Mouse (Mus musculus) forebrain, postnatal 0 days (tissue): ENCODE measurements at regions not wholly inside any gene's neighbourhood (a gene's known extent, or its start where the extent isn't known, plus 50 kb on each side); places are given as distances from the start of the nearest gene placed in this dataset.

Experiments used
- ATAC-seq: fragments of 200-750 bp; cut with Nextera tagmentation; 2 replicates; pipeline ENCODE4 v1.8.0; 2017; ENCODE audit warnings: mild to moderate bottlenecking, moderate library complexity
- DNase-seq: peaks from one replicate; pipeline ENCODE4 v3.0.0-alpha.2; 2015
- H3K27ac ChIP-seq: fragments of 300-500 bp; sonication (generic); 2 replicates; pipeline ENCODE4 v1.5.1; 2014; ENCODE audit warnings: low read depth, mild to moderate bottlenecking, antibody characterized with exemption, low read length, moderate library complexity, mixed read lengths
- H3K27me3 ChIP-seq: fragments of 300-500 bp; sonication (generic); 2 replicates; pipeline ENCODE4 v1.6.1; 2014; ENCODE audit warnings: mild to moderate bottlenecking, low read length, mixed read lengths; ENCODE audit not compliant: insufficient read depth
- H3K36me3 ChIP-seq: fragments of 300-500 bp; sonication (generic); 2 replicates; pipeline ENCODE4 v1.6.1; 2014; ENCODE audit warnings: mild to moderate bottlenecking, moderate library complexity; ENCODE audit not compliant: insufficient read depth
- H3K4me1 ChIP-seq: fragments of 300-500 bp; sonication (generic); 2 replicates; pipeline ENCODE4 v1.6.1; 2014; ENCODE audit warnings: antibody characterized with exemption; ENCODE audit not compliant: insufficient read depth
- H3K4me2 ChIP-seq: fragments of 300-500 bp; sonication (generic); 2 replicates; pipeline ENCODE4 v1.6.1; 2014; ENCODE audit warnings: low read depth, mild to moderate bottlenecking, moderate library complexity
- H3K4me3 ChIP-seq: fragments of 300-500 bp; sonication (generic); 2 replicates; pipeline ENCODE4 v1.5.1; 2014; ENCODE audit warnings: low read depth, low read length, mixed read lengths
- H3K9ac ChIP-seq: fragments of 300-500 bp; sonication (generic); 2 replicates; pipeline ENCODE4 v1.6.1; 2014; ENCODE audit warnings: mild to moderate bottlenecking
- H3K9me3 ChIP-seq: fragments of 300-500 bp; sonication (generic); 2 replicates; pipeline ENCODE4 v1.6.1; 2016; ENCODE audit warnings: low read length
- CTCF ChIP-seq: sonication (generic); IDR thresholded peaks from 2 replicates; pipeline ENCODE4 v1.5.1; 2016; ENCODE audit warnings: antibody characterized with exemption, control low read depth, low read depth
- WGBS: fragments of 180-500 bp; shearing (Covaris S2); extraction: QIAGEN DNeasy Blood & Tissue Kit; methylation state at CpG from one replicate; pipeline ENCODE4 v1.1.7; 2014; 5-methylcytosine and 5-hydroxymethylcytosine counted together

DNA sequence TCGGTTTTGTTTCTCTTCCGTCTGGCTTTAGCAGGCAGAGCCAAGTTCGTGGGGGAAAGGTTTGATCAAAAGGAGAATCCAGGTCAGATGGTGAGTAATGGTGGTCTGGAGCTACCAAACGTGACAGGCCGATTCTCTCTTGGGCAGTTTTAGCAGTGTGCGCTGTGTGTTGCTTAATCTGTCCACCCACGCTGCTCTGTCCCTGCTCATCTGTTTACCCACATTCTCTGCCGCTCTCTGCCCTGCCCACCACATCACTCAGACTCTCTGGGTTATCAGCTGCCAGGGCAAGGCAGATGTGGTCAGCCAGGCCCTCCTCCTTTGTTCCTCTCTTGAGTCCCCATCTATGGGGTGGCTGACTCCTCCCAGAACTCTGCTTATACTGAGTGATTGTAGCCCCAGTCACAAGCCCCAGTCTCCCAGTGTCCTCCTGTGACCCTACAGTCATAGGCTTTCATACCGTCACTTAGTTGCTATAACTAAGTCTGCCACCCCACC lies 424.8 kb upstream of the Smim15 start:
- Histone ChIP-seq H3K27ac (peak overlapping the region; percentile 45; the same call in 1 of the 2 replicates), H3K36me3 (no peaks in the 10 kb centered on the region), H3K4me3 (no peak overlapping the region), H3K27me3 (no peaks in the 10 kb centered on the region), H3K4me2 (no peak overlapping the region), H3K9ac (peak overlapping the region; percentile 11; the same call in 1 of the 2 replicates), H3K4me1 (no peaks in the 10 kb centered on the region), H3K9me3 (no peaks in the 10 kb centered on the region)
- DNase-seq (no peak), ATAC-seq (no peak; the same call in 1 of the 2 replicates)
- 53% methylated on average over 9 of the region's 9 CpGs for WGBS
- TF ChIP-seq CTCF = no peak

DNA sequence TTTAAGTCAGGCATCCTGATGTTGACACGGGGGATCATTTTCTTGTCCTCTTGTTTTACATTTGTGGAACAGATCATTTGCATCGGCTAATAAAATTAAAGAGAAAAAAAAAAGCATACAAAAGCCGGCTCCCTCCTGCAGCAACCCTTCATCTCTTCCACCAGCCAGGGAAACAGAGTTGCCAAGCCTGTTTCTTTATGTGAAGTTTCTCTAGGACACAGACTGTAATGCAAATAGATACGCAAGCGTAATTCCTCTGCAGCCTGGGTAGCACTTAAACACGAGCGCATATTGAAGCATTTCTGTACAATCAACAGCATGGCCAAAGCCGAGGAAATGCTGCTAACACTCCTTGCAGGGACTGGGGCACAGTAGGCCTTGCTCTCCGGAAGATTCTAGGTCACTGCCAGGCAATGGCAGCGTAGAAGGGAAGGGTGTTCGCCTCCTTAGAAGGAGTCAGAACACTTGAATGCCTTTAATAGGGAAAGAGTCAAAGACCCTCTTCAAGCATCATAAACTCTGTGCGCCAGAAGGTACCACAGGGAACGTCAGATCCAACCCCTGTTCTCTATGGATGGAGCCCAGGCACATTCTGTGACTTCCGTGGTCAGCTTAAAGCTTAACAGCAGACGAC lies 425.3 kb upstream of the Smim15 start:
- H3K9ac ChIP-seq = 0 out of 2 replicates have a peak overlapping the region, but pooled peaks have one; percentile 11
- no peaks in the 10 kb centered on the region for H3K4me1 ChIP-seq
- peak overlapping the region; percentile 45; the same call in 1 of the 2 replicates for H3K27ac ChIP-seq
- DNase-seq = peak; percentile 54
- no peaks in the 10 kb centered on the region for H3K9me3 ChIP-seq
- whole genome bisulfite sequencing = 25% methylated on average over 15 of the region's 15 CpGs
- no peaks in the 10 kb centered on the region for H3K36me3 ChIP-seq
- ATAC-seq = peak; percentile 54
- no peak overlapping the region for H3K4me2 ChIP-seq
- H3K4me3 ChIP-seq = no peak overlapping the region
- H3K27me3 ChIP-seq = no peaks in the 10 kb centered on the region
- no peak for TF ChIP-seq CTCF

DNA sequence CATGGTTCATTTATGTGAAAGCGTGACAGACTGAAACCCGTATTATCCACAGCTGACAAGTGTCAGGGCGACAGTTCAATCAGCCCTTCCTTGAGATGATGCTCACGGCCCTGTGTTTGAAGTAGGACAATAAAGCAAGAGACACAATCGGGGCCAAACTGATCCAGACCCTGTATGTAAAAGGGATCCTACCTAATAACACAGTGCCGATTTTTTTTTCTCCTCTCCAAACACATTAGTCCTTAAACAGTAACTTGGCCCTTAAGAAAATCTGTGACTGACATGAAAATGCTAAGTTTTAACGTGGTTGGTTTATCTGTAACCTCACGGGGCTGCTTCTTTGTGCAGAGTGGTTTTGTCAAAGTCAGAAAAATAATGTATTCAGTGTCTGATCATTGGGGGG lies 425.9 kb upstream of the Smim15 start:
- TF ChIP-seq CTCF = no peak
- DNase-seq = no peak
- Histone ChIP-seq H3K4me1 (no peaks in the 10 kb centered on the region), H3K9ac (no peak overlapping the region), H3K27ac (no peak overlapping the region), H3K4me3 (no peak overlapping the region), H3K36me3 (no peaks in the 10 kb centered on the region), H3K27me3 (no peaks in the 10 kb centered on the region), H3K9me3 (no peaks in the 10 kb centered on the region), H3K4me2 (no peak overlapping the region)
- 23% methylated on average over 8 of the region's 8 CpGs for WGBS
- peak; percentile 47; the same call in 1 of the 2 replicates for ATAC-seq

DNA sequence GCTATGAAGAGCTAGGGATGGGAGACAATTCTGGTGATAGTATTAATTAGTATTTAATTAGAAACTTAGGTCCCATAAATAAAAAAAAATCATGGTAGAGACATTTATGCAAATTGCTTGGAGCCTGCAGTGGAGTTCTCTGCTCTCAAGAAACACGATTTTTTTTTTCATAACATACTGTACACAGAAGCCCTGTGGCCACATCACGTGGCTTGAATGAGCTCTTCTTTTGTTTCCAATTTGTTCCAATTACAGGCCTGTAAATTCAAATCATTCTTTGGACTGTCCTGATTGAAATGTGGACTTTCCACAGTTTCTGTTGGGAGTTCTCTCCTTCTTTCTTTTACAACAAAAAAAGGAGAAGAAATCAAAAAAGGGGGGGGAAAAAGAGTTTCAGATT lies 426.7 kb upstream of the Smim15 start:
- H3K36me3 ChIP-seq = no peaks in the 10 kb centered on the region
- no peak overlapping the region for H3K9ac ChIP-seq
- no peak for TF ChIP-seq CTCF
- 6% methylated on average over 2 of the region's 2 CpGs for WGBS
- DNase-seq (peak; percentile 16), ATAC-seq (no peak)
- no peak overlapping the region for H3K4me3 ChIP-seq
- H3K4me1 ChIP-seq = no peaks in the 10 kb centered on the region
- no peak overlapping the region for H3K4me2 ChIP-seq
- no peaks in the 10 kb centered on the region for H3K27me3 ChIP-seq
- no peak overlapping the region for H3K27ac ChIP-seq
- H3K9me3 ChIP-seq = no peaks in the 10 kb centered on the region

DNA sequence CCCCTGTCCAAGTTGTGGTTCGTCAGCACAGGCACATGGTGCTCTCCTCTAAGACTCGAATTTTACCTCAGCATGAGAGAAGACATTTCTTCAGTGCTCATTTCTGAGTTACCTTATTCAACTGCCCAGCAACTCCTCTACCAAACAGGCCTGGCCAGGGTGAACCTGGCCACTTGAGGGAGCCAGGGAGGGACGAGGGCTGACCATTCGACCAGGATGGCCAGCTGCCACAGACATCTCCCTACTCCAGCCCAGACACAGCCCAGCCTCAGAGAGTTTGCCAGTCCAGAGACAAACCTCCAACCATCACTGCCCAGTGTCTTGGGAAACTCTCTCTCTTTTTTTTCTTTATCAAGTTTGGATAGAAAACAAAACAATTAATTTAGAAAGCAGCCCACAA lies 427.5 kb upstream of the Smim15 start:
- DNase-seq (no peak), ATAC-seq (no peak)
- TF ChIP-seq CTCF = no peak
- Histone ChIP-seq H3K36me3 (no peaks in the 10 kb centered on the region), H3K9me3 (no peaks in the 10 kb centered on the region), H3K27me3 (no peaks in the 10 kb centered on the region), H3K27ac (no peak overlapping the region), H3K4me2 (no peak overlapping the region), H3K9ac (no peak overlapping the region), H3K4me3 (no peak overlapping the region), H3K4me1 (no peaks in the 10 kb centered on the region)
- 64% methylated on average over 4 of the region's 4 CpGs for WGBS

DNA sequence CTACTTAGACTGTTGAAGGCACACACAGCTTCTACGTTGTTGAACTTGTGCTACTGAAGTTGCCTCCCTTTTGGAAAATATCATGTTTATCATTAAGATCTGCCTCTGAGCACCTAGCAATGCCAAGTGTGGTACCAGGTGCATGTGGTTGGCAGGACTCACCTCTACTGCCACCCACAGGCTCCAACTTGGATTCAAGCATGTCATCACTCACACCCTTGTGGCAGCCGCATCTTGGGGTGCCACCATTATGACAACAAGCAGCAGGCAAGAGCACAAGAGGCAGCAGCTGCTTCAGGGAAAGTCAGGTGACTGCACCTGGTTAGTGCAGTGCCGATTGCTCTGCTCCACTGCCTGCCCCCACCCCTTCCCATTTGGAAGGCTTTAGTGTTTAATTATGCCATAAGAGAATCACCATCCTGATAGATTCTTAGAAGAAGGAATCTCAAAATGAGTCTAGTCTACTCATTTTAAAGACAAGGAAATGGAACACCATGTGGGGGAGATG lies 435.2 kb upstream of the Smim15 start:
- H3K27me3 ChIP-seq = no peaks in the 10 kb centered on the region
- no peaks in the 10 kb centered on the region for H3K4me1 ChIP-seq
- WGBS = 77% methylated on average over 3 of the region's 3 CpGs
- H3K27ac ChIP-seq = no peak overlapping the region
- no peak overlapping the region for H3K4me3 ChIP-seq
- H3K4me2 ChIP-seq = no peak overlapping the region
- TF ChIP-seq CTCF = no peak
- ATAC-seq (no peak), DNase-seq (no peak)
- no peaks in the 10 kb centered on the region for H3K36me3 ChIP-seq
- no peak overlapping the region for H3K9ac ChIP-seq
- H3K9me3 ChIP-seq = no peaks in the 10 kb centered on the region

DNA sequence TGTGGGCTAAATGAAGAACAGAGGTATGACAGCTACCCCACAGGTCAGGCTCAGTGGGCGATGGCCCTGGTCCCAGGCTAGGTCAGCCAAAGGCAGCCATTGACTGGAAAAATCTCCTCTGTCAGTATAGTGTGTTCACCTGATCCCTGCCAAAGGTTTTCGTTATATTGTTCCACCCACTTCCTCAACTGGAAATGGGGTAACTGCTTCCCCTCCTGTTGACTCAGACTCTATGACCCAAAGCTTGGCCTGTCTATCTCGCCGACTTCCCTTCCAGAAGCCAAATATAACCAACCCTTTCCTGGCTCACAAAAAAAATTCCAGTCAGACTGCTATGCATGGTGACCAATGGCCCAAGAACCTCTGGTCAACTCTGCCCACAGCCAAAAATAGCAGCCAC lies 437.0 kb upstream of the Smim15 start:
- ATAC-seq (no peak), DNase-seq (no peak)
- H3K4me3 ChIP-seq = no peak overlapping the region
- H3K4me2 ChIP-seq = no peak overlapping the region
- TF ChIP-seq CTCF = no peak
- no peak overlapping the region for H3K27ac ChIP-seq
- no peaks in the 10 kb centered on the region for H3K27me3 ChIP-seq
- H3K36me3 ChIP-seq = no peaks in the 10 kb centered on the region
- 89% methylated on average over 4 of the region's 4 CpGs for WGBS
- H3K4me1 ChIP-seq = no peaks in the 10 kb centered on the region
- no peaks in the 10 kb centered on the region for H3K9me3 ChIP-seq
- H3K9ac ChIP-seq = no peak overlapping the region
